Mouse (Mus musculus) heart, embryonic 11.5 days (tissue): ENCODE results near the gene St5. TPM values are rescaled to one million over a fixed set of nuclear protein-coding genes. Genes with fewer than 3 reads are reported as not detected.

Source experiments
- ATAC-seq: fragments of 200-750 bp; cut with Nextera tagmentation; replicated peaks from 2 replicates; pipeline ENCODE4 v1.8.0; 2017; ENCODE audit warnings: moderate library complexity; ENCODE audit not compliant: insufficient number of reproducible peaks, low FRiP score, low TSS enrichment
- H3K27ac ChIP-seq: fragments of 300-500 bp; sonication (generic); 2 replicates; pipeline ENCODE4 v1.5.1; 2014; ENCODE audit warnings: mild to moderate bottlenecking, low read depth, low read length
- H3K27me3 ChIP-seq: fragments of 300-500 bp; sonication (generic); 2 replicates; pipeline ENCODE4 v1.6.1; 2014; ENCODE audit warnings: mild to moderate bottlenecking, low read length, mixed read lengths; ENCODE audit not compliant: control insufficient read depth, insufficient read depth
- H3K36me3 ChIP-seq: fragments of 300-500 bp; sonication (generic); 2 replicates; pipeline ENCODE4 v1.6.1; 2014; ENCODE audit warnings: mild to moderate bottlenecking, low read length, moderate library complexity, mixed read lengths; ENCODE audit not compliant: control insufficient read depth, insufficient read depth
- H3K4me1 ChIP-seq: fragments of 300-500 bp; sonication (generic); 2 replicates; pipeline ENCODE4 v1.6.1; 2014; ENCODE audit warnings: low read length; ENCODE audit not compliant: control insufficient read depth, insufficient read depth
- H3K4me2 ChIP-seq: fragments of 300-500 bp; sonication (generic); 2 replicates; pipeline ENCODE4 v1.6.1; 2014; ENCODE audit warnings: mild to moderate bottlenecking, moderate library complexity
- H3K4me3 ChIP-seq: fragments of 300-500 bp; sonication (generic); 2 replicates; pipeline ENCODE4 v1.5.1; 2014; ENCODE audit warnings: low read depth, low read length
- H3K9ac ChIP-seq: fragments of 300-500 bp; sonication (generic); 2 replicates; pipeline ENCODE4 v1.6.1; 2014; ENCODE audit warnings: mild to moderate bottlenecking, low read depth, low read length, moderate library complexity
- H3K9me3 ChIP-seq: fragments of 300-500 bp; sonication (generic); replicated peaks from 2 replicates; pipeline ENCODE4 v1.6.1; 2016; ENCODE audit warnings: low read length; ENCODE audit not compliant: control insufficient read depth
- WGBS: fragments of 180-500 bp; shearing (Covaris S2); extraction: QIAGEN DNeasy Blood & Tissue Kit; methylation state at CpG from one replicate; pipeline ENCODE4 v1.1.7; 2014; ENCODE audit not compliant: insufficient replicate concordance; 5-methylcytosine and 5-hydroxymethylcytosine counted together
- polyA plus RNA-seq: library from polyadenylated mRNA; unstranded; fragments of >200 nt; fragmentation: Nextera tagmentation; extraction: Ambion mirVana; gene quantifications from 2 replicates; pipeline ENCODE4 v1.2.1, GENCODE M21; 2014

The St5 gene
- polyA plus RNA-seq, 1 experiment from 2014 or later: 31.0 TPM

DNA sequence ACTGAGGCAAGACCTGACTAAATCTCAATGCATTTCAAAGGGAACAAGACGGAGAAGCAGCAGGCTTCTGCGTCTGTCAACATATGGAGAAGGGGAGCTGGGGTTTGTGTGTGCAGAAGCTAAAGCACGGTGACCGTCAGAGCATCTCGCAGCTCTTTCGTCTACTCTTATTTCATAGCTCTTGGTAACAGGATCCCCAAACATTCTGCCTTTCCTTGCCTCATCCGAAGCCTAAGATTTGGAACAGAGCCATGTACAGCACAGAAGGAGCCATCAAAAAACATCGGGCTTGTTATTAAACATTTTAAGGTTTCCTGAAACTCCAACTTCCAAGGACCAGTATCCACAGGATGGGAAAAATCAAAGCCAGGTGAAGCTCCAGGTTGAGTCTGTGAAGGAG is 62.3 kb downstream of the St5 start:
- ATAC-seq: no peak
- H3K9ac ChIP-seq: no peak overlapping the region

GRCm38 (mm10) chr7:109637391-109637790 is 66.0 kb downstream of the St5 start:
- no peak overlapping the region for H3K9ac ChIP-seq
- H3K4me1 ChIP-seq: peaks cover 20% of the 10 kb centered on the region
- H3K4me2 ChIP-seq: no peak overlapping the region
- H3K27me3 ChIP-seq: no peaks in the 10 kb centered on the region
- peak overlapping the region; percentile 55 for H3K27ac ChIP-seq
- 38% methylated on average over 5 of the region's 5 CpGs for WGBS
- no peak overlapping the region for H3K4me3 ChIP-seq
- ATAC-seq: no peak
- no peaks in the 10 kb centered on the region for H3K36me3 ChIP-seq
- no peaks in the 10 kb centered on the region for H3K9me3 ChIP-seq

More for the DNA sequence above, 62.3 kb downstream of the St5 start:
- Histone ChIP-seq H3K27me3 (no peaks in the 10 kb centered on the region), H3K4me1 (peaks cover 25% of the 10 kb centered on the region), H3K36me3 (no peaks in the 10 kb centered on the region), H3K4me3 (no peak overlapping the region), H3K27ac (no peak overlapping the region), H3K4me2 (no peak overlapping the region), H3K9me3 (no peaks in the 10 kb centered on the region)
- WGBS: 78% methylated on average over 8 of the region's 8 CpGs

GRCm38 (mm10) chr7:109636086-109636792 is 67.2 kb downstream of the St5 start:
- Histone ChIP-seq H3K9ac (no peak overlapping the region), H3K36me3 (no peaks in the 10 kb centered on the region), H3K9me3 (no peaks in the 10 kb centered on the region), H3K4me1 (peaks cover 23% of the 10 kb centered on the region), H3K27ac (no peak overlapping the region), H3K4me2 (peak overlapping the region; percentile 29; the same call in 1 of the 2 replicates), H3K27me3 (no peaks in the 10 kb centered on the region), H3K4me3 (no peak overlapping the region)
- ATAC-seq: no peak
- 54% methylated on average over 8 of the region's 8 CpGs for WGBS

- Histone ChIP-seq H3K4me1 (peaks cover 50% of the 10 kb centered on the region), H3K36me3 (no peaks in the 10 kb centered on the region), H3K4me3 (no peak overlapping the region), H3K4me2 (no peak overlapping the region), H3K9ac (no peak overlapping the region), H3K27ac (no peak overlapping the region), H3K9me3 (no peaks in the 10 kb centered on the region), H3K27me3 (no peaks in the 10 kb centered on the region)
- ATAC-seq: no peak
- 79% methylated on average over 15 of the region's 15 CpGs for WGBS
Measured at GRCm38 (mm10) chr7:109633404-109634085, 69.9 kb downstream of the St5 start.

DNA sequence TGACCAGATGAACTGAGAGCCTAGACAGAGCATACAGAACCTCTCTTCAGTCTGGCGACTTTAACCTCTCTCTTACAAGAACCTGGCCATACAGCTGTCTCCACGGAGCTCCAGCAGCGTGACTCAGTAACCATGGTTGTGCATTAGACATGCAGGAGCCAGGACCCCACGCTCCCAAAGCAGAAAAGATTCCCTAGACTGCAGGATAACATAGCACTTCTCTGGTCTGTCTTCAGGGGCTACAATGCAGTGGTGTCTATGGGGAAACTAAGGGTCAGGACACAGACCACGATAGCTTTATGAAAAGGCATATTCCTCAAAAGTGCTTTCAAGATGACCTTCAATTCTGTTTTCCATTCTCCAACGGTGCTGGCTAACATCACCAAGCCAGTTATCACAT is 72.1 kb downstream of the St5 start:
- H3K9me3 ChIP-seq: no peaks in the 10 kb centered on the region
- ATAC-seq: no peak
- 0 out of 2 replicates have a peak overlapping the region, but pooled peaks have one; percentile 6 for H3K27ac ChIP-seq
- H3K36me3 ChIP-seq: no peaks in the 10 kb centered on the region
- H3K4me2 ChIP-seq: no peak overlapping the region
- no peaks in the 10 kb centered on the region for H3K27me3 ChIP-seq
- H3K4me3 ChIP-seq: no peak overlapping the region
- H3K4me1 ChIP-seq: peaks cover 34% of the 10 kb centered on the region
- WGBS: 64% methylated on average over 6 of the region's 6 CpGs
- no peak overlapping the region for H3K9ac ChIP-seq

DNA sequence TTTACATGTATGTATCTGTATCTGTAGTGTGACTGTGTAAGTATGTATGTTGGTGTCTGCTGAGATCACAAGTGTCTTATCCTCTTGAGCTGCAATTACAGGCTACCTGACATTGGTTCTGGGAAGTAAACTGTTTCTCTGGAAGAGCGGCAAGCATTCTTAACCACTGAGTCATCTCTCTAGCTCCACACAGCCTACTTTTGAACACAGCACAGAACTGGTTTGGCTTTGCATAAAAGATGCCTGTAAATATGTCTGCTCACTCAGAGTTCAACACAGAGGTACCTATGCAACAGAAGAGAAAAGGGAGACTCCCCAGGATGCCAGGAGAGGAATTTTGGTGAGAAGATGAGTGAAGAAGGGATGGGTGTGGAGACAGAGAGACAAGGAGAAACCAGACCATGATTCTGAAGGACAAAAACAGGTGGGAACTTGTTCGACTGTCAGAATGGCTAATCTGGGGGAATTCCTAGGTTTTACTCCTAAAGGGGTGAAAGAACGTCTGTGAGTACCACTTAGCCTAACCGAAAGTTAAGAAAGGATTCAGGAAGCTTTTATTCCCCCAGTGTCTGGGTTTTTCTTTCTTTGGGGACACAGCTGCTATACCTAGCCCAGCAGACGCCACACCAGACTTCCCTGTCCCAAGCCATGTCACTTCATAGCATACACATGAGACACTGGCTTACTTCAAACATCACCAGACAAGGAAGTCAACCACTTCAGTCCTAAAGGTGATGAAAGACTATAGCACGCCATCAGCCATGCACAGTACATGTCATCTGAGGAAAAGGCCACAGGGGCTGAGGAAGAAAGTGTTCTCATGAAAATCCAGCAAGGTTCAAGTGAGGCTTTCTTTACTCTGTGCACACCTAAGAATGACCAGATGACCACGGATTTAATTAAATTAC is 73.3 kb downstream of the St5 start:
- 49% methylated on average over 7 of the region's 7 CpGs for WGBS
- Histone ChIP-seq H3K4me2 (peak overlapping the region; percentile 18; the same call in 1 of the 2 replicates), H3K4me1 (peaks cover 31% of the 10 kb centered on the region), H3K9ac (0 out of 2 replicates have a peak overlapping the region, but pooled peaks have one; percentile 2), H3K27me3 (no peaks in the 10 kb centered on the region), H3K4me3 (no peak overlapping the region), H3K36me3 (no peaks in the 10 kb centered on the region), H3K9me3 (no peaks in the 10 kb centered on the region), H3K27ac (peak overlapping the region; percentile 86)
- no peak for ATAC-seq

- Histone ChIP-seq H3K36me3 (no peaks in the 10 kb centered on the region), H3K4me3 (no peak overlapping the region), H3K27ac (peak overlapping the region; percentile 86), H3K27me3 (no peaks in the 10 kb centered on the region), H3K4me2 (peak overlapping the region; percentile 35), H3K9ac (peak overlapping the region; percentile 39; the same call in 1 of the 2 replicates), H3K9me3 (no peaks in the 10 kb centered on the region), H3K4me1 (peaks cover 31% of the 10 kb centered on the region)
- 11% methylated on average over 9 of the region's 9 CpGs for WGBS
- ATAC-seq: no peak; the same call in 1 of the 2 replicates
Measured at GRCm38 (mm10) chr7:109628935-109629609, 74.3 kb downstream of the St5 start.

DNA sequence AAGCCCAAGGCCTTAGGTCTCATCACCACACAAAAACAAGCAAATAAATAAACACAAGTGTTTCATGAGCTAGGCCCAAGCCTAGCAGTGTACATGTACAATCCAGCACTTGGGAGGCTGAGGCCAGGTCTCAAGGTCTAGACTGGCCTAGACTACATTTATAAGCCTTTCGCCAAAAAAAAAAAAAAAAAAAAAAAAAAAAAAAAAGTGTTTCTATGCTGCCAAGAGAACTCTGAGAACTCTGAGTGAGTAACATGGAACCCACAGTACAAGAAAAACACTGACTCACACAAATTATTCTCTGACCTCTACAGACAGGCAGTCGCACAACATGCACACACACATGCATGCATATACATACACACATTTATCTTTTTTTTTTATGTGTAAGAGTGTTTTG is 75.6 kb downstream of the St5 start:
- Histone ChIP-seq H3K9ac (no peak overlapping the region), H3K36me3 (no peaks in the 10 kb centered on the region), H3K4me1 (peaks cover 35% of the 10 kb centered on the region), H3K9me3 (no peaks in the 10 kb centered on the region), H3K4me2 (no peak overlapping the region), H3K27ac (no peak overlapping the region), H3K27me3 (no peaks in the 10 kb centered on the region), H3K4me3 (no peak overlapping the region)
- ATAC-seq: no peak
- 86% methylated on average over 2 of the region's 2 CpGs for WGBS
